Mouse (Mus musculus) v-Abl transformed pro-B cells (cell line): ENCODE measurements around the gene Epor.

ENCODE experiments used
- in situ Hi-C, 2 experiments: fragments of 400-800 bp; cut with MboI; formaldehyde crosslinking; loops; one replicate each; pipeline ENCODE4 v1.15.1; 2025; ENCODE audit not compliant: unreplicated experiment in 2 of 2

The Epor gene

GRCm38 (mm10) chr9:21917493-21918034 lies 45.7 kb downstream of the Epor start:
- in situ Hi-C loops = no loop called here

GRCm38 (mm10) chr9:21916851-21917492 lies 46.3 kb downstream of the Epor start:
- in situ Hi-C loops = no loop called here

- in situ Hi-C loops = no loop called here
These were observed 53.7 kb downstream of the Epor start for GRCm38 (mm10) chr9:21909474-21910223.
